Mouse (Mus musculus): ENCODE results near the gene Ldlrap1.

DNA sequence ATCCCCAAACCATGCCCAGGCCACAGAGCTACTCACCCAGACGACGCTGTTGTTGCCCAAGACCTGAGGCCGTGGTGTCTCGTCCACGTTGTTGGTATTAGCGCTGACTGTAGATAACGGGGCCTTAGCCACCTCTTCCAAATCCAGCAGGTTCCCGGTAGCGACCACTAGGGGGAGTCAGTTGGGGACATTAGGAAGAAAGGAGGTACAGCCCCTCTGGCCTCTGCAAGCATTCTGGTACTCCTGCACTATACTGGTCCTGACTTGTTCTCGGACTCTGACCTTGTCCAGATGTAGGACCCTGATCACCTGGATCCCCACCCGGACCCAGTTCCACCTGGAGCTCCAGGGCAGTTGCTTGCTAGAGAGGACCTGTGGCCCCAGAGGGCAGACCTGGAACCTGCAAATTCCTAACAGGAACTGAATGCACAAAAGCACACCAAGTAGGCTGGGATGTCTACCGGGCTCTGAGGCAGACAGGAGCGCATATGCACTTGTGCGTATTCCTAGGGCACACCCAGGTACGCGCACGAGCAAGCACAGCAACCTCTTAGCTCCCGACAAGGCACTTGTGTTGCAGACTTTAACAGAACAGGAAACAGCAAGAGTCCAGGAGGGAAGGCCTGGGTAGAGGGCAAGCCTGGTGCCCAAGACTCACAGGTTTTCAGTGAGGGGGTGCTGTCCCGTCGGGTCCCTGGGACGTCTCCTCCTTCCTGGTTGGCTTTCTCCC, 18.4 kb downstream of the Ldlrap1 start:
- TF ChIP-seq CTCF (IDR thresholded peaks at IDR 0.05; ENCODE audit: control insufficient read depth, insufficient read depth, low read length): peak; percentile 74
- no peak for TF ChIP-seq POLR2A (IDR thresholded peaks at IDR 0.05; ENCODE audit: borderline replicate concordance, control insufficient read depth, low read depth, low read length)
